ENCODE assay signal across 10 mouse cellular contexts in genomic region chr3:89521503-89521854, GRCm38 (mm10). TPM values are rescaled to one million over a fixed set of nuclear protein-coding genes. Genes with fewer than 3 reads are reported as not detected.
DNase-seq lines count a peak whose midpoint lies in the region; ATAC-seq lines count a peak whose summit lies in the region.
"Had no signal": no experiment of that assay in that cellular context is flagged by ENCODE, and none has a peak within 500 bp of the region (broad histone marks: within the 10 kb centered on the region; RNA-seq: fewer than 3 reads in every experiment).

No protein-coding gene starts in this region.

- WGBS in heart, embryonic 10.5 days: 20% methylated on average over 7 of the region's 7 CpGs
- WGBS in neural tube, embryonic 11.5 days: 12% methylated on average over 7 of the region's 7 CpGs
- WGBS in midbrain, embryonic 10.5 days: 7% methylated on average over 7 of the region's 7 CpGs

- peak overlapping the region; percentile 74 for H3K4me2 ChIP-seq in neural tube, embryonic 11.5 days (ENCODE audit: low read depth)

- peak overlapping the region; percentile 61 for H3K4me3 ChIP-seq in heart, embryonic 10.5 days
- H3K4me3 ChIP-seq in neural tube, embryonic 11.5 days (ENCODE audit: low read depth, low read length): peak overlapping the region; percentile 36
- H3K4me3 ChIP-seq in midbrain, embryonic 10.5 days: peak overlapping the region; percentile 60
- H3K4me3 ChIP-seq: megakaryocyte, embryonic 14.5 days had no signal

- DNase-seq in heart, embryonic 10.5 days (ENCODE audit: low spot score): no peak
- no peak for DNase-seq in heart, adult 9 months (ENCODE audit: low spot score in 2 of 2)
- DNase-seq in neural tube, embryonic 11.5 days (ENCODE audit: low spot score): no peak
- DNase-seq in neural tube, embryonic 10.5 days (ENCODE audit: extremely low spot score, low spot score): no peak
- no peak for DNase-seq in midbrain, embryonic 10.5 days (ENCODE audit: low spot score)
- no peak for DNase-seq in urinary bladder, postnatal 10 days (ENCODE audit: low spot score)
- no peak for DNase-seq in right cerebral cortex, postnatal 14 days
- DNase-seq in kidney, postnatal 14 days: no peak
- DNase-seq: kidney, postnatal 10 days had no signal

- no peak overlapping the region for H3K9ac ChIP-seq in neural tube, embryonic 11.5 days (ENCODE audit: low read length)

- H3K27ac ChIP-seq in heart, embryonic 10.5 days: no peak overlapping the region
- H3K27ac ChIP-seq in neural tube, embryonic 11.5 days (ENCODE audit: low read depth, low read length): no peak overlapping the region
- H3K27ac ChIP-seq in midbrain, embryonic 10.5 days (replicated peaks): no peak overlapping the region

- no peaks in the 10 kb centered on the region for H3K36me3 ChIP-seq in heart, embryonic 10.5 days
- no peaks in the 10 kb centered on the region for H3K36me3 ChIP-seq in neural tube, embryonic 11.5 days (ENCODE audit: control insufficient read depth, insufficient read depth, low read length)
- no peaks in the 10 kb centered on the region for H3K36me3 ChIP-seq in midbrain, embryonic 10.5 days

- peaks cover 39% of the 10 kb centered on the region for H3K4me1 ChIP-seq in heart, embryonic 10.5 days
- H3K4me1 ChIP-seq in neural tube, embryonic 11.5 days (ENCODE audit: control insufficient read depth, insufficient read depth, low read length): peaks cover 10% of the 10 kb centered on the region
- H3K4me1 ChIP-seq in midbrain, embryonic 10.5 days: peaks cover 40% of the 10 kb centered on the region

- peaks cover 48% of the 10 kb centered on the region for H3K27me3 ChIP-seq in heart, embryonic 10.5 days (ENCODE audit: insufficient read depth, poor library complexity, severe bottlenecking)
- H3K27me3 ChIP-seq in neural tube, embryonic 11.5 days (ENCODE audit: control insufficient read depth, insufficient read depth, low read length): peaks cover 19% of the 10 kb centered on the region; the same call in 1 of the 2 replicates
- H3K27me3 ChIP-seq in midbrain, embryonic 10.5 days (ENCODE audit: low read depth, poor library complexity, severe bottlenecking): peaks cover 52% of the 10 kb centered on the region

- ATAC-seq in neural tube, embryonic 11.5 days (ENCODE audit: insufficient read depth, low FRiP score, low TSS enrichment): no peak

- H3K9me3 ChIP-seq in heart, embryonic 10.5 days: peaks cover 7% of the 10 kb centered on the region; the same call in 1 of the 2 replicates
- no peaks in the 10 kb centered on the region for H3K9me3 ChIP-seq in neural tube, embryonic 11.5 days (ENCODE audit: control insufficient read depth, low read length)
- H3K9me3 ChIP-seq in midbrain, embryonic 10.5 days (replicated peaks): peaks cover 10% of the 10 kb centered on the region

RNA-seq across cellular contexts. Expression of gene Kcnn3, which starts 1.5 kb away (rescaled TPM):
- polyA plus RNA-seq in heart, embryonic 10.5 days (2016; fragmentation: Nextera tagmentation; extraction: Ambion mirVana): 0.58 and 1.1 TPM in 2 replicates
- 1.4 and 1.9 TPM in 2 replicates for polyA plus RNA-seq in neural tube, embryonic 11.5 days (2014; fragmentation: Nextera tagmentation; extraction: Ambion mirVana)
- 0.68 and 1.1 TPM in 2 replicates for polyA plus RNA-seq in midbrain, embryonic 10.5 days (2016; fragmentation: Nextera tagmentation; extraction: Ambion mirVana)
